Mouse (Mus musculus) frontal cortex, postnatal 10 days (tissue): ENCODE data around the gene Srp54c.

Experiments used
- DNase-seq, 2 experiments: peaks; one replicate each; pipeline ENCODE4 v3.0.0; 2022; ENCODE audit warnings: low spot score in 2 of 2, mixed read lengths in 1 of 2

The Srp54c gene

DNA sequence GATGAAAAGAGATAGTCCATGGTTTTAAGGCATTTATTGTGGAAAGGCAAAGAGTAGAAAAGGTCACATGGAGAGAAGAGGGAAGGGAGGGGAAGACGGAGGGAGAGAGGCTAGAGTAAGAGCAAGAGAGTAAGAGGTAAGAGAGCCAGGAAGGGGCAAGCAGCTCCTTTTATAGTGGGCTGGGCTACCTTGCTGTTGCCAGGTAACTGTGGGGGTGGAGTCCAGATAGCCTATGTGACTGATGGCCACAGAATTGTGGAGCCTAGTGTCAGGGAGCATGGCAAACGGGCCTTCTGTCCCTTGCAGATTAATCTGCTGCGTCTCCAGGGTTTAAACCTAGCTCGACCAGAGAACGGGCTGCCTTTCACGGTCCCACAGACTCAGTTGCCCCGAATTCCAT, 81.9 kb downstream of the Srp54c start:
- DNase-seq = no peak
